Mouse (Mus musculus): ENCODE results near the gene Ust.
"Not testable (repeated sequence)": the region's sequence is repeated elsewhere in the genome, so short reads cannot be mapped to it uniquely, and the experiment has no call there.

The Ust gene

DNA sequence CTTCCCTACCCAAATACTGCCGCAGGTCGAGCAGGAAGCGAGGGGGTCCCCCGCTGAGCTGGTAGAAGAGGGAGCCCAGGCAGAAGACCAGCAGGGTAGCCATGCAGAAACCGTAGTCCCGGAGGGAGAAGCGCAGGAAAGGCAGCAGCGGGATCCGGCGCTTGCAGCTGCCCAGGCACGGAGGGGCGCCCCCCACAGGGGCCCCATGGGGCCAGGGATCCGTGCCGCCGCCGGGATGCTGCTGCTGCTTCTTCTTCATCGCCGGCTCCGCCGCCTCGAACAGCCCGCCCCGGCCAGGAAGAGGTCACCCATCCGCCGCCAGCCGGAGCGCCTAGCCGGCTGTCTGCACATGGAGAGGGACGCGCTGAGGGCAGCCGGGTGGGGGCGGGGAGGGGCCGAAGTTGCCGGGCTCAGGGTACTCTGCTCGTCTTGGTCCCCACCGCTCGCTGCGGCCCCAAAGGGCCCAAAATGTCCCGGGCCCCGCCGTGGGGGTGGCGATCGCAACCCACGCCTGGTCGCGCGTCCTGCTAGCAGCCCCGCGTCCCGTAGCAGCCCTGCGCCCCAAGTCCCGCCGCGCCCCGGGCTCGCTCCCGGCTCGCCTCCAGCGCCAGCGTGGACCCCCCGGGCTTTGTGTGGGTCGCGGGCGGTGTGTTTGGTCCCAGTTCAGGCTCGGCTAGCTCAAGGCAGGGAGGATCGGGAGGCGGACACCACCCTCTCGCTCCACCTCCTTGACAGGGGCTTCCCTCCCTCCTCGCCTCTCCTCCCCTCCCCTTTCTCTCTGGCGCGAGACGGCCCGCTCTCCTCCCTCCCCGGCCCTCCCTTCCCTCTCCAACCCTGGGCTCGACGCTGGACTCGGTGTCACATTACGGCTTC is at the start of gene Ust:
Ust (minus strand) TSS at position 685 of the 873 bp plus-strand sequence.
- DNase-seq (ENCODE audit: low spot score in 2 of 2): peak; percentile 46 to 49

DNA sequence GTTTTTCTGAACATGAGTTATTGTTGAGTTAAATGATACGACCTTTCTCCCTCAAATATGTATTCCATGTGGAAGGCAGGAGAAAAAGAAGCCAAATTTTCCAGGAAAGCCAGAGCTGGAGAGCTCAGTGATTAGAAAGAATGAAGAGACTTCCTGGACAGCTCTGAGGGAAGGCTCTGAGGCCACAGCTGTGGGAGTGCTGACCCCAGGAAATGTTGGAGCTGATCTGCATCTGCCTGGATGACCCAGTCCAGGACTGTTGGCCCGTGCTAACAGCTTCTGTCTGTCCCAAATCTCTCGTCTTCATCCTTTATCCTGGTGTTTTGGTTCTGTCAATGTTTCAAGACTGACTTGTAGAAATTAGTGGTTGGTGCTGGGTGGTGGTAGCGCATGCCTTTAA is 42.7 kb upstream of the Ust start:
- DNase-seq (ENCODE audit: low spot score in 2 of 2): no peak

DNA sequence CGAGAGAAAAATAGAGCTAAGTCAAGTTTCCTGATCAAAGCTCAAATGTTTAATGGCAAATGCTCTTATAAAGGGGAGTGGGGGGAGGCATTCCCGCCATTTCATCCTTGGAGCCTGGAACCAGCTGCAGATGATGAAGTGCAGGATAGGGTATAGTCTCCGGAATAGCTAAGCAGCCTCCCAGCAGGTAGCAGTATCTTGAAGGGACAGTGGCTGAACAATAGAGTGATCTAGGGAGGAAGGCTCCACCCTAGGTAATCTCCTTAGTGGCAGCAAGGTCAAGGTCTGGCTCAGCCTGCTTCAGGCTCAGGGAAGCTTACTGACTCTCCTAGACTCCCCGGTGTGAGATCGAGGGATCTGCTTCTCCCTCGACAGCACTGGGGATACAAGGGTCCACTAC is 40.9 kb upstream of the Ust start:
- not testable (repeated sequence) for DNase-seq (ENCODE audit: low spot score in 2 of 2)

DNA sequence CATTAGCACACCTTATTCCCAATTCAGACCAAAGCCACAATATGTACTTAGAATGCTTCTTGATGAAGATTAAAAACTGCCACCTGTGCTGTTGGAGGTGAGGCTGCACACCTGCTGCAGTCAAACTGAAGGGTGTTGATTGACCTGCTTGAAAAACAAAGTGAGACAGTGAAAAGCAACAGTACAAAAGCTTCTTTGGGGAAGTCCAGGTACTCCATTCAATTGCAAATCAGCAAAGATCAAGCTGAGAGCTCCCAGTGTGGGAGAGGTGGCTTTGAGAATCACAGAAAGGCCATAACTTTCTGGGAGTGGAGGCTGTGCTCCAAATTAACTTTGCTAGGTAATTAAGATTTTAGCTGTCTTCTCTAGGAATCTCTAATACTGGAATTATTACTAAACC is 33.6 kb upstream of the Ust start:
- DNase-seq (ENCODE audit: low spot score in 2 of 2): not testable (repeated sequence)

DNA sequence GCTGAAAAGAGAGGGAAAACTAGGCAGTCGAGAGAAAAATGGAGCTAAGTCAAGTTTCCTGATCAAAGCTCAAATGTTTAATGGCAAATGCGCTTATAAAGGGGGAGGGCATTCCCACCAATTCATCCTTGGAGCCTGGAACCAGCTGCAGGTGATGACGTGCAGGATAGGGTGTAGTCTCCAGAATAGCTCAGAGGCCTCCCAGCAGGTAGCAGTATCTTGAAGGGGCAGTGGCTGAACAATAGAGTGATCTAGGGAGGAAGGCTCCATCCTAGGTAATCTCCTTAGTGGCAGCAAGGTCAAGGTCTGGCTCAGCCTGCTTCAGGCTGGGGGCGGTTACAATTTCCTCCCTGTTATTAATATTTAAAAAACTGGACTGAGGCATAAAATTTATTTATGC is 33.0 kb upstream of the Ust start:
- not testable (repeated sequence) for DNase-seq (ENCODE audit: low spot score in 2 of 2)

DNA sequence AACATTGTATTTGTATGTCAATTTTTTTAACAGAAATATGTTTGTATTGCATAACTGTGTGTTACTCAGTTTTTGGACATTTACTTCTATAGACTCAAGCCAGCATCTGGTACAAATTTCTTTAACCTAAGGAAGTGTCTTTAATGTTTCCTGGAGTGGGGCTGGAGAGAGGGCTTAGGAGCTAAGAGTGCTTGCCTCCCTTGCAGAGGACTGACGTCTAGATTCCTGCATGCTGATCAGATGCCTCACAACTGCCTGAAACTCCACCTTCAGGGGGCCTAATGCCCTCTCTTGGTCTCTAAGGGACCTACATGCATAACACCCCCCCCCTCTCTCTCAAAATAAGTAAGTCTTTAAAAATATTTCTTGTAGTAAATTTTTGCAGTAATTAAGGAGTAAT is 22.9 kb upstream of the Ust start:
- no peak for DNase-seq (ENCODE audit: low spot score in 2 of 2)

DNA sequence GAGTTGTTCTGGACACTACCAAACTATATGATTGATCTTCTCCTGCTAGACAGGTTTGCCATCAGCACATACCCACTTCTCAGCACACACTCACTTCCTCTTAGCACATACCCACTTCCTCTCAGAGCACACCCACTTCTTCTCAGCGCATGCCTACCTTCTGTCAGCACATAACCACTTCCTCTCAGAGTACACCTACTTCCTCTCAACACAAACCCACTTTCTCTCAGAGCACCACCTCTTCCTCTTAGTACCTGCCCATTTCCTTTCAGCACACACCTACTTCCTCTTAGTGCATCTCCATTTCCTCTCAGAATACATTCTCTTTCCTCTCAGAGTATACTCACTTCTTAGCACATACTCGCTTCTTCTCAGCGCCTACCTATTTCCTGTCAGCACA is 16.8 kb upstream of the Ust start:
- peak; percentile 22 to 29 for DNase-seq (ENCODE audit: low spot score in 2 of 2)

DNA sequence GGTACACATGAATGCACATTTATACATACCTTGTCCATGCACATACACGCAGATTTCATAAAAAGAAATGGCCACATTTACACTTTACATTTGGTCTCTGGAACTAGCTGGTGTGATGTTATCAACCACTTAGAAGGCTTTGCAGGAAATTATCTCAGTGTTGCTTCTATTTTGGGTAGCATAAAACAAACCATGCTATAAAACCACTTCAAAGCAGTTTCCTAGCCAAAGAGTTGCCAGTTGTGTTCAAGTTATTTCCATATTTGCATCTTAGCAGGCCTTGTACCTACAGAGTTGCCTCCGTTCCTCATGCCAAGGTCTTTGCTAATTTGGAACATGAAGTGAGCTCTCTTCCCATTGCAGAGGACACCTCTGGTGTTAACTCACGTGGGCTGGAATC is 13.0 kb upstream of the Ust start:
- peak in 1 of 2 experiments; percentile 34 for DNase-seq (ENCODE audit: low spot score in 2 of 2)

DNA sequence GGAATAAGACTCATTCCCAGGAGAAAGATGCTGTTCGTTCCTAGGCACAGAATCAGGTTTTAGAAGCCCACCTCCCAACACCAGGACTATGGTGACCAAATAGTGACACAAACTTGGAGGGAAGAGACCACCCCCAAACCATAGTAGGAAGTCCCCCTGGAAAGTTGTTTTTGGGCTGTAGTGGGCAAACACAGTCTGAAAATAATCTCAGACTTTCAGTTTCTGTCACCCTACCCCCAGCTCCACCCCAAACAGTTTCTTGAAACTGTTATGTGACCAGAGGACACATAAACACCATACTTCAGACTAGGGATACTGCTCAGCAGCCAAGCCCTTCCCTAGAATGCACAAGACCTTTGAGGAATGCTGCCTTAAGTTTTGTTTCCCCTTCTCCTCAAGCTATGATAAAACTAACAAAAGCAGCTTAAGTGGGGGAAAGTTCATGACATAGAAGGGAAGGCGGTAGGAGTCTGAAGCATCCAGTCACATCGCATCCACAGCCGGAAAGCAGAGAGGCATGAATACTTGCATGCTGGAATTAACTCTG is 12.0 kb upstream of the Ust start:
- no peak for DNase-seq (ENCODE audit: low spot score in 2 of 2)

DNA sequence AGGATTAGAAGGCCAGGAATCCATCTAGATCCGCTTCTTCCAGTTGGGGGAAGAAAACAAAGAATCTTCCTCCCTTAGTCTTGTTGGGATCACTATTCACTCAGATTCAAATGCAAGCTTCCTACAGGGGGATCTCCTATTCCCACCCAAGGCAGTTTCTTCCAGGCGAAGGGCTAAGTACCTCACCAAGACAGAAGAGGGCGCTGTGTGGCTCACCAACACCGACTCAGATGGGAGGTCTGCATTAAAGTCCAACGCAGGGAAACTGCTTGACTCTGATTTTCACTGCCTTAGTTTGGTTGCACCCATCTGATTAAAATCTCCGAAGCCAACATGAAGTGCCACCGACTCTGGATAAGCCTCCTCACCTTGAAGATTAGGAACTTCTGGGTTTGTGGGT is 10.5 kb upstream of the Ust start:
- peak in 1 of 2 experiments; percentile 11 for DNase-seq (ENCODE audit: low spot score in 2 of 2)

DNA sequence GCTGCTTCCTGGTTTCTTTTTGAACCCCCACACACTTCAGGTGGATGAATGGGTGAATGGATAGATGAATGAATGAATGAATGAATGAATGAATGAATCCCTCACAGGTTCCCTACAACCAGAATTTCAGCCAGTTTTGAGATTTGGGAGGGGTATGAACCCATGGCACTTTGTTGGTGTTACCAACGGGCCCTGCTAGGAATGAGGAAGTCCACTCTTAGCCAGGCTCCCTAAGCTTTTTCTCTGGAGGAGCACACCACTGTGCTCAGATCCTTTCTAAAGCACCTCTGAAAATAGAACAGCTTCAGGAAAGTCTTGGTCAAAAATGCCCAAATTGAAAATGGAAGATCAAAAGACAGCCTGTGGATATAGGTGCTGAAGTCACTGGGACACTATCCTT is 6.7 kb upstream of the Ust start:
- DNase-seq (ENCODE audit: low spot score in 2 of 2): no peak

DNA sequence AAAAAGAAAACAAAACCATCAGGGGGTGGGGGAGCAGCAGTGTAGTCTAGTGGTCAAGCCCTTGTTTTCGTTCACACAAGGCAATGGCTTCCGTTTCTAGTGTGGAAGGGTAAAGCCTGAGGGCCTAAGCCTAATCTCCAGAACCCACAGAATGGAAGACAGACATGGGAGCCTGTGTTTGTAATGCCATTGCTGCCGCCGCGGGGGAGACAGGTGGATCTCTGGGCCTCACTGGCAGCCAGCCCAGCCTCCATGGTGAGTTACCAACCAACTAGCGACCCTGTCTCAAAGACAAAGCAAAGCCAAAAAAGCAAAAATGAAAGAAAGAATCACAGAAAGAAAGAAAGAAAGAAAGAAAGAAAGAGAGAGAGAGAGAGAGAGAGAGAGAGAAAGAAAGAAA is 2.9 kb upstream of the Ust start:
- no peak for DNase-seq (ENCODE audit: low spot score in 2 of 2)

DNA sequence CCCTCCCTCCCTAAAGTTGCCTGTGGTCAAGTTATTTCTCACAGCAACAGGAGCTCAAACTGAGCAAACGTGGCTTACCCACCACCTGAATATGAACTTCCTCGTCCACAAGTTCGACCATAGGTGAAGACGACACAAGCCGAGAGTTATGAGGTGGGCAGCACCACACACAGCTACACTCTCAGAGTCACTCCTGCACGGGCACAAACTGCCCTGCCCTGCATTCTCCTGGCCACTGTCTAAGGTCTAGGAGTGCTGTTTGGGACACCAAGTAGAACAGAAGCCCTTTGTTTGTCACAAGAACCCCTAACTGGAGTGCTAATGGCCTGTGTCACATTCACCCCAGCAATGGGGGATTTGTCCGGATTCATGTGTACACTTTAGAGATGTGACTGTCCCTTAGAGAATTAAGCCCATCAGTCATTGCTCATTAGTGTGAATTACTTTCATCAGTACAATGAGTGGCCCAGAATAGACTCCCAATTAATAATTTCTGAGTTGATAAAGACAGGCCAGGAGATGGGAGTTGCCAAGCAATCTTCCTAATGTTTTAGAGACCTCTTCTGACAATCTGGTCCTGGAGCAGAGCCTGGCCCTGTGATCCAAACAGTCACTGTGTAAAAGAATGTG is 2.3 kb upstream of the Ust start:
- no peak for DNase-seq (ENCODE audit: low spot score in 2 of 2)

DNA sequence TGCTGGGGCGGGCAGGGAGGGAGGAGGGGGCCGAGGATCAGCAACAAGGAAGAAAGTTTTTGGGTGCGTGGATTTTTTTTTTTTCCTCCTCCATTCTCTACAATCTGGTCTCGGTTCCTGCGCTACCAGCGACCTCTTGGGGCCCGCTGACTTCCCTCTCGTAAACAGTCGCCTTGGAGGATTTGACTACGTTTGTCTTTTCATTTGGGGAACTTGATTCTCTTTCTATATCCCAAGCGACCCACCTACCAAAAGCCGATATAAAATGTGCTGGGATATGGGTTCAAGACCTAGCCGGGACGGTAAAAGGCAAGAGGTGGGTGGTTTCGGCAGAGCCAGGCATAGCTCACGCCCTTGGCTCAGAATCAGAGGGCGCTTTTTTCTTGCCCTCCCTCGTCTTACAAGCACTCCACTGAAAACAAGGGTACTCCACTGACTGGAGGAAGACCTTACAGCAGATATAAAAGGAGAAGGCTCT is 428 bp upstream of the Ust start:
- peak; percentile 33 to 39 for DNase-seq (ENCODE audit: low spot score in 2 of 2)

DNA sequence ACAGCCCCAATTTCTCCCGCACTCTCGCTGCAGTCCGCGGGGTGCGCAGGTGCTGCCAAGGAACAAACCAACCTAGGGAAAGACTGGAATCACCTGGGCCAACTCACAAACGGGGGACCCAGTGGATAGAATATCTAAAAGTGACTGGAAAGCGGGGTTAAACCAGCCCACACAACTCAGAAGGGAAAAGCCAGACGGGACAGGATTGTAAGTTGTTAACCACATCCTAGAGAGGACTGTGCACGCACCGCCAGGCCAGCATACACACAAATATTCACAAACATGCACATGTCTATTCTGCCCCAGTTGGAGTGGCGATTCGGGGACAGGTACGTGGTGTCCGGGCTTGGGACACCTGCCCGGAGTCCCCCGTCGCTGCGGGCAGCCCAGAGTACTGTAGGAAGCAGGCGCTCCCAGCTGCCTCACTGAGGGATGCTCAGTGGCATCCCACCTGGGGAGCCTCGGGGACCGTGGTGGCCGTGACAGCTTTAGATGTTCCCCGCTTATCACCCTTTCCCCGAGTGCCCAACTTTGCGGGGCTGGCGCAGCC is 959 bp downstream of the Ust start:
- DNase-seq (ENCODE audit: low spot score in 2 of 2): peak; percentile 39 to 54

DNA sequence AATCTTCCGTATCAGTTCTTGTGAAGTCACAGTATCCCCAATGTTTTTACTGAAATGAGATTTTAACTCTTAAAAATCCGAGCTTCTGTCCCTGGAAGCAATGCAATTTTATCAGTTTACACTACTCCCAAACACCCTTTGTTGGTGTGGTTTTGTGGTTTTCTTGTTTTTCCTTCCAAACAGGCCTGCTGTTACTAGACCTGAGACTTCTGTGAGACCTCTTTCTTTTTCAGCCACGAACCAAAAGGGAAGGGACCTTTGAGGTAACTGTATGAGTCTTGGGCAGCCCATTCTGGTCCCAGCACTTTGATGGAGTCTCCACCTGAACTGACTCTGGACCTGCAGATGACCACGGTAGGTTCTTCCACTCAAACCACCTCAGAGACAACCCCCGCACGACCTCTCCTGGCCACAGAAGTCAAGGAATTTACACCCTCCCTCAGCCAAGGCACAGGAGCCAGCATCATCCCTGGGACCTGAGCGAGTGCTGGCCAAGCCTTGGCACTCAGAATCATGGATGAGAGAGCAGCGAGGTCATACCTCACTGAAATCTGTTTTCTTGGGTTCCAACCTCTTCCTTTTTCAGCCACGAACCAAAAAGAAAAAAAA is 1.6 kb downstream of the Ust start:
- no peak for DNase-seq (ENCODE audit: low spot score in 2 of 2)

DNA sequence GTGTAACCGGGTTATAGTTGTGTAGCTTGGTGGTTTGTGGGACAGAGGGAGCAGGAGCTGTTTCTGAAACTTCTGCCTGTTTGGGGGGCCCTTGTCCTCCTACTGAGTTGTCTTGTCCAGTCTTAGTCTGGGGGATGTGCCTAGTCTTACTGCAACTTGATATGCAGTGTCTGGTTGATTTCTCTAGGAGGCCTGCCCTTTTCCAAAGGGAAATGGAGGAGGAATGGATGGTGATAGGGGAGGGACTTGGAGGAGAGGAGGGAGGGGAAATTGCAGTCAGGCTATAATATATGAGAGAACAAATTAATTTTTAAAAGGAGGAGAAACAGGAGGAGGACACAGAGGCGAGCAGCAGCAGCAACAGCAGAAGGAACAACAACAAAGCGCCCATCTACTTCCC is 4.9 kb downstream of the Ust start:
- no peak for DNase-seq (ENCODE audit: low spot score in 2 of 2)

DNA sequence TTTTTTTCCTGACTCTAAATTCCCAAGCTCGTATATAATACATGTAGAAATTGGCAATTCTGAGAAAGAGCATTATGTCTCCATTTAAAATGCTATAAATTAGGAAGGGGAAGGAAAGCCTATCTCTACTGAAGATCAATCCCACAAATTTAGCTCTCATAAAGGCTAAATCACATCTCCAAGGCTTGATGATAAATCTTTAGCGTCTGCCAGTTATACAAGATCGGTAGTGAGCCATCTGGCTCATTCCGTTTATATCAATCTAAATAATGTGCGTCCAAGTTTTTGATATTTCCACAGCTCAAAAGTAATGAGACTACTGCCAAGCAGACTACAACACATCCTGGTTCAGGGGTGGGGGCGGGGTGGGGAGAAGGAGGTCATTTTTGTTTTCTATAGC is 6.4 kb downstream of the Ust start:
- DNase-seq (ENCODE audit: low spot score in 2 of 2): no peak

DNA sequence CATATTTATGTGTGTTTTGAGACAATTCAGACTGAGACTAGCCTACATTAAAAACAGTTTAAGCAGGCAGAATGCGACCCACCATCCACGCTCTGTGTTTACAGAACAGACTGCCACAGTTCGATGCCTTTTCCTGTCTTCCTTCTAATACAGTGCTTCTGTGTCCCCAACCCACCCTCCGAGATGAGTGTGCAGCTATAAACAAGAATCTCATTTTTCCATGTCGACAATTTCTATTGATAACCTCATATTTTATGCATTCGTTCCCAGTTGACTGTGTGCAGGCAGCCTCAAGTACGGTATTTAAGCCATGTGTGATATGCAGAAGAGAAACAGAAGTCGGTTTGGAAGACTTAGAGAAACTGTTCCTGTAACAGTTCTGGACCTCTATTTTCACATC is 6.9 kb downstream of the Ust start:
- no peak for DNase-seq (ENCODE audit: low spot score in 2 of 2)

DNA sequence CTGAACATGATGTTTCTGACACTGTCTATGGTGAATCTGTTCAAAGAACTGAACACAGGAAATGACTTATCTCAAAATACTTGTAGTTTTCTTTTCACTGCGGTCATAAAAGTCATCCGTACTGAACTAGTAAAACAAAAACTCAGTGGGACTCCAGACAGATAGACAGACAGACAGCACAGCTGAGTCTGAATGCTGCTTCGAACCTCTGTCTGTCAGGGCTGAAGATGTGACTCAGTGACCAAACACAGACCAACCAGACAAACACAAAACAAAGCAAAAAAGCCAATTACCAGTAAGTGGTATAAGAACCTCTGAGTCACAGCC is 12.4 kb downstream of the Ust start:
- peak; percentile 54 to 67 for DNase-seq (ENCODE audit: low spot score in 2 of 2)

DNA sequence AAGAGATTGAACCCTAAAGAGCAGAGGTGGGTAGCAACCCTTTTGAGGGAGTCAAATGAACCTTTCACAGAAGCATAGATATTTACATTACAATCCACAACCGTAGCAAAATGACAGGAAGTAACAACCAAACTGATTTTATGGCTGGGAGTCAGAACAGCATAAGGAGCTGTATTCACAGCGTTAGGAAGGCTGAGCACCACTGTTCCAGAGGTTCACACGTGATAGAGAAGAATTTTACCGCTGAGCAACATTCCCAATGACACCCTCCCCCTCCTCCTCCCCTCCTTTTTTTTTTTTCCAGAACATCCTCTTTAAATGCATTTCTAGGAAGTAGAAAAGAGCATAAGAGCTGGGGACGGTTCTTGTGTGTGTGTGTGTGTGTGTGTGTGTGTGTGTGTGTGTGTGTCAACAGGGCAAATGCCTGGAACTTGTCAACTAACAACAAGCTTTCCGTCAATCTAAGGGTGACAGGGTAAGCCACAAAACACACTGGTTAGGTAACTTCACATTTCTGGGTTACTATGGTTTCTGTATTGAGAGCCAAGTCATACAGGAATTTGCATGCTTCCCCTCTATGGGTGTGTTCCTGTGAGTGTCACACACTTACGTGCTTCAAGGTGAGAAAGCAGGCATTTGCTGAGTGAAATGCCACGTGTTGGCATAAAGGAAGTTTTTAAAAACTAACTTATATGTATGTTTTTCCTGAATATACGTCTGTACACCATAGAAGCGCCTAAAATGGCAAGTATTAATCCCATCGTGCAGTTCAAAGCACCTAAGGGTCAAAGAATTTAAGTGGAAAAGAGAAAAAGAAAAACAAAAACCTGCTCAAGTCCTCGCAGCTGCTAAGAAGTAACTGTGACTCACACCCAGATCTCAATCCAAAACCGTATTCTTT is 13.0 kb downstream of the Ust start:
- peak; percentile 53 to 72 for DNase-seq (ENCODE audit: low spot score in 2 of 2)
